Mouse (Mus musculus): Measurements from ENCODE around the gene Cdh13. TPM values are rescaled to one million over a fixed set of nuclear protein-coding genes. Genes with fewer than 3 reads are reported as not detected.

Cdh13 gene
- polyA plus RNA-seq, 1 experiment: 9.4 TPM

GRCm38 (mm10) chr8:119127841-119128240 lies 844.3 kb downstream of the Cdh13 start:
- Histone ChIP-seq H3K36me3 (ENCODE audit: control insufficient read depth, insufficient read depth) (no peaks in the 10 kb centered on the region), H3K27me3 (ENCODE audit: control insufficient read depth, insufficient read depth, insufficient read length) (no peaks in the 10 kb centered on the region), H3K4me3 (ENCODE audit: insufficient read depth, poor library complexity, severe bottlenecking) (no peak overlapping the region), H3ac (ENCODE audit: control insufficient read depth, insufficient read length, low read depth) (no peak overlapping the region), H3K79me2 (ENCODE audit: control insufficient read depth, insufficient read depth) (no peaks in the 10 kb centered on the region), H3K79me3 (ENCODE audit: low read depth) (no peaks in the 10 kb centered on the region)
- no peak for TF ChIP-seq CEBPB (IDR thresholded peaks at IDR 0.05; ENCODE audit: low read depth)
- TF ChIP-seq FOSL1 (IDR thresholded peaks at IDR 0.05; ENCODE audit: insufficient read depth, low read length, poor library complexity, severe bottlenecking): no peak
- no peak for TF ChIP-seq MYOG (IDR thresholded peaks at IDR 0.05; ENCODE audit: control insufficient read depth, extremely low read depth, insufficient read length)
- no peak for TF ChIP-seq MYOD1 (IDR thresholded peaks at IDR 0.05; ENCODE audit: control insufficient read depth, insufficient read length, low read depth)
- TF ChIP-seq USF1 (IDR thresholded peaks at IDR 0.05; ENCODE audit: low read depth): no peak
- no peak for TF ChIP-seq MAX (IDR thresholded peaks at IDR 0.05)
- no peak for TF ChIP-seq CTCF (IDR thresholded peaks at IDR 0.05; ENCODE audit: control insufficient read depth, insufficient read depth, insufficient read length)

GRCm38 (mm10) chr8:119128266-119128665 lies 844.7 kb downstream of the Cdh13 start:
- TF ChIP-seq CTCF (IDR thresholded peaks at IDR 0.05; ENCODE audit: control insufficient read depth, insufficient read depth, insufficient read length) (no peak), CEBPB (IDR thresholded peaks at IDR 0.05; ENCODE audit: low read depth) (no peak), MYOG (IDR thresholded peaks at IDR 0.05; ENCODE audit: control insufficient read depth, extremely low read depth, insufficient read length) (no peak)
- Histone ChIP-seq H3ac (ENCODE audit: control insufficient read depth, insufficient read length, low read depth) (no peak overlapping the region), H3K27me3 (ENCODE audit: control insufficient read depth, insufficient read depth, insufficient read length) (no peaks in the 10 kb centered on the region), H3K79me2 (ENCODE audit: control insufficient read depth, insufficient read depth) (no peaks in the 10 kb centered on the region), H3K36me3 (ENCODE audit: control insufficient read depth, insufficient read depth) (no peaks in the 10 kb centered on the region), H3K79me3 (ENCODE audit: low read depth) (no peaks in the 10 kb centered on the region), H3K4me3 (ENCODE audit: insufficient read depth, poor library complexity, severe bottlenecking) (no peak overlapping the region)

GRCm38 (mm10) chr8:119156454-119156921 lies 873.0 kb downstream of the Cdh13 start:
- H3K79me3 ChIP-seq (ENCODE audit: low read depth): no peaks in the 10 kb centered on the region
- no peak overlapping the region for H3K4me3 ChIP-seq (ENCODE audit: insufficient read depth, poor library complexity, severe bottlenecking)
- H3ac ChIP-seq (ENCODE audit: control insufficient read depth, insufficient read length, low read depth): no peak overlapping the region
- no peaks in the 10 kb centered on the region for H3K27me3 ChIP-seq (ENCODE audit: control insufficient read depth, insufficient read depth, insufficient read length)
- TF ChIP-seq FOSL1 (IDR thresholded peaks at IDR 0.05; ENCODE audit: insufficient read depth, low read length, poor library complexity, severe bottlenecking): no peak
- TF ChIP-seq MYOG (IDR thresholded peaks at IDR 0.05; ENCODE audit: control insufficient read depth, extremely low read depth, insufficient read length): no peak
- H3K79me2 ChIP-seq (ENCODE audit: control insufficient read depth, insufficient read depth): no peaks in the 10 kb centered on the region
- no peaks in the 10 kb centered on the region for H3K36me3 ChIP-seq (ENCODE audit: control insufficient read depth, insufficient read depth)

GRCm38 (mm10) chr8:119158628-119159027 lies 875.1 kb downstream of the Cdh13 start:
- no peak overlapping the region for H3K4me3 ChIP-seq (ENCODE audit: insufficient read depth, poor library complexity, severe bottlenecking)
- no peak for TF ChIP-seq CTCF (IDR thresholded peaks at IDR 0.05; ENCODE audit: control insufficient read depth, insufficient read depth, insufficient read length)
- no peak overlapping the region for H3ac ChIP-seq (ENCODE audit: control insufficient read depth, insufficient read length, low read depth)
- H3K27me3 ChIP-seq (ENCODE audit: control insufficient read depth, insufficient read depth, insufficient read length): no peaks in the 10 kb centered on the region
- H3K79me2 ChIP-seq (ENCODE audit: control insufficient read depth, insufficient read depth): no peaks in the 10 kb centered on the region
- H3K36me3 ChIP-seq (ENCODE audit: control insufficient read depth, insufficient read depth): no peaks in the 10 kb centered on the region
- H3K79me3 ChIP-seq (ENCODE audit: low read depth): no peaks in the 10 kb centered on the region

DNA sequence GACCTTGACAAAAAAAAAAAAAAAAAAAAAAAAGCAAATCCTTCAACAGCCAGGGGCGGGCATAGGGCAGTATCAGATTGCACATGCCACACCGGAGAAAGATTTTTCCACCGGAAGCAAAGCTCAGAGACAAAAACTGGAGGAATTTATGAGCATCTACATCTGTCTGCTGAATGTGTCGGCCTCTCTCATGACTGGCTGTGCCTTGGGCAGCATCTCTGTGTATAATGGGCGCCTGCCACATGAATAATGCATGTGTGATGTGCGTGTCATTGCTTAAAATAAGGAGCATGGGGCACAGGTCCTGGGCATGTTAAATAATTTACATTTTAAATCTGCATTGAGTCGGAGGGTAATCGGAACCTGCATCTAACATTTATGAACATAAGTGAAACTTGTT lies 876.3 kb downstream of the Cdh13 start:
- no peaks in the 10 kb centered on the region for H3K27me3 ChIP-seq (ENCODE audit: control insufficient read depth, insufficient read depth, insufficient read length)
- TF ChIP-seq MYOD1 (IDR thresholded peaks at IDR 0.05; ENCODE audit: control insufficient read depth, insufficient read length, low read depth): no peak
- no peak for TF ChIP-seq CEBPB (IDR thresholded peaks at IDR 0.05; ENCODE audit: low read depth)
- no peak for TF ChIP-seq CTCF (IDR thresholded peaks at IDR 0.05; ENCODE audit: control insufficient read depth, insufficient read depth, insufficient read length)
- TF ChIP-seq FOSL1 (IDR thresholded peaks at IDR 0.05; ENCODE audit: insufficient read depth, low read length, poor library complexity, severe bottlenecking): no peak
- no peak for TF ChIP-seq MYOG (IDR thresholded peaks at IDR 0.05; ENCODE audit: control insufficient read depth, extremely low read depth, insufficient read length)
- no peak for TF ChIP-seq USF1 (IDR thresholded peaks at IDR 0.05; ENCODE audit: low read depth)
- TF ChIP-seq MAX (IDR thresholded peaks at IDR 0.05): no peak
- H3K79me3 ChIP-seq (ENCODE audit: low read depth): no peaks in the 10 kb centered on the region
- H3K36me3 ChIP-seq (ENCODE audit: control insufficient read depth, insufficient read depth): no peaks in the 10 kb centered on the region
- no peak overlapping the region for H3ac ChIP-seq (ENCODE audit: control insufficient read depth, insufficient read length, low read depth)
- no peaks in the 10 kb centered on the region for H3K79me2 ChIP-seq (ENCODE audit: control insufficient read depth, insufficient read depth)
- H3K4me3 ChIP-seq (ENCODE audit: insufficient read depth, poor library complexity, severe bottlenecking): no peak overlapping the region

DNA sequence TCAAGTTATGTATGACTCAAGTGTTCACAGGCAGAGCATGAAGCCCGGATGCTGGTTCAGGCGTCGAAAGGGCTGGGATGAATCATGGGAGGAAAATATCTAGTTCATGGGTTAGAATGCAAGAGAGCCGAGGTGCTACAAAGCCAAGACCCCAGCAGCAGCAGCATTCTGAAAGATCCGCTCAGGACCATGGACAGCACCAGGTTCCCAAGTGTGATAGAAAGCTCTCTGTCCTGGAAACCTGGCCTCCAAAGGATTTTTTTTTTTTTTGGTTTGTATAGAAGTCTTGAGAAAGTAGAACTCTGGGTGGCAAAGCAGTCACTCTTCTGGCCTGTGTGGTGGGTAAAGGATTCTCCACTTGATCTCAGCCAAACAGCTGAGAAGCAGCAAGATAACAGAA lies 880.5 kb downstream of the Cdh13 start:
- Histone ChIP-seq H3K79me3 (ENCODE audit: low read depth) (no peaks in the 10 kb centered on the region), H3K27me3 (ENCODE audit: control insufficient read depth, insufficient read depth, insufficient read length) (no peaks in the 10 kb centered on the region), H3K79me2 (ENCODE audit: control insufficient read depth, insufficient read depth) (no peaks in the 10 kb centered on the region), H3K4me3 (ENCODE audit: insufficient read depth, poor library complexity, severe bottlenecking) (no peak overlapping the region), H3ac (ENCODE audit: control insufficient read depth, insufficient read length, low read depth) (no peak overlapping the region), H3K36me3 (ENCODE audit: control insufficient read depth, insufficient read depth) (no peaks in the 10 kb centered on the region)
- no peak for TF ChIP-seq CEBPB (IDR thresholded peaks at IDR 0.05; ENCODE audit: low read depth)
- TF ChIP-seq FOSL1 (IDR thresholded peaks at IDR 0.05; ENCODE audit: insufficient read depth, low read length, poor library complexity, severe bottlenecking): no peak
- TF ChIP-seq USF1 (IDR thresholded peaks at IDR 0.05; ENCODE audit: low read depth): no peak
- no peak for TF ChIP-seq MYOG (IDR thresholded peaks at IDR 0.05; ENCODE audit: control insufficient read depth, extremely low read depth, insufficient read length)
- no peak for TF ChIP-seq CTCF (IDR thresholded peaks at IDR 0.05; ENCODE audit: control insufficient read depth, insufficient read depth, insufficient read length)
- TF ChIP-seq MYOD1 (IDR thresholded peaks at IDR 0.05; ENCODE audit: control insufficient read depth, insufficient read length, low read depth): no peak
- TF ChIP-seq MAX (IDR thresholded peaks at IDR 0.05): no peak
